Mouse (Mus musculus) yolk sac, embryonic 10.5 days (tissue): ENCODE measurements around the gene Fkbp3.

Source experiments
- DNase-seq: peaks from one replicate; pipeline ENCODE4 v3.0.0-alpha.2; 2017; ENCODE audit warnings: low spot score

Fkbp3 gene

DNA sequence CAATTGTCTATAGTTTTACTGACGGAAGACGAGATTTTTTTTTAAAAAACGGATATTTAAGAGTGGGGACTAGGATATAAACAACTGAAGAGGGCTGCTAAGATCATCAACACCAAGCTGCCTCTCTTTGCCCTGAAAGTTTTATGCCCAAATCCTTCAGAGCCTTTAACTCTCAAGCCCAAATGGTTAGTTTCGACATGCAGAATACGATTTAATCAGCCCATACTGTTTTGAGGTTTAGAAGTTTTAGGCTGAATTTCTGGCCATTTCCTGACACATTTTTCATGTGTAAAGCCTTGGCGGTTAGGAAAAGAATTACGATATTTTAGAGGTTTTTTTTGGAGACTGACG lies 38.0 kb downstream of the Fkbp3 start:
- DNase-seq = no peak

DNA sequence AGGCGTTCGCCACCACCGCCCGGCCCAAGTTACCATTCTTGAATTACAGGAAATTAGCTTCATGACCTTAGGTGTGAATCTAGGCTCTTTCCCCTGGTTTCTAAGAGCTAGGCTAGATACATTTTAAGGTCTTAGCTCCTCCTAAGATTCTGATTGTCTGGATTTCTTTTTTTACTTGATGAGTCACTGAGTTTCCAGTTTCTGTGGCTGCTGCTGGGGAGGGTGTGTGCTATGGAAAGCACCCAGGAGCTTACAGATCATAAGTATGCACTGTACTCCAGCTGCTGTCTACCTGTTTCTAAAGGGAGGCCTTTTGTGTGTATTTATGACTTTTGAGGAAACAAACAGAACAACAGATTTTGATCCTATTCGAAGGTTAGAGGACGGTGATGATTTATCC lies 51.0 kb downstream of the Fkbp3 start:
- DNase-seq = no peak
